Mouse (Mus musculus): ENCODE measurements around the gene Gm5105.

Gene Gm5105

GRCm38 (mm10) chr3:138067288-138067687 lies at the start of gene Gm5105:
Gm5105 (minus strand) TSS chr3:138067388.
- DNase-seq (ENCODE audit: low spot score): no peak

GRCm38 (mm10) chr3:138116871-138117270 lies 49.7 kb upstream of the Gm5105 start:
- no peak for DNase-seq (ENCODE audit: low spot score)

GRCm38 (mm10) chr3:138114106-138114505 lies 46.9 kb upstream of the Gm5105 start:
- DNase-seq (ENCODE audit: low spot score): no peak

- no peak for DNase-seq (ENCODE audit: low spot score)
Observed at GRCm38 (mm10) chr3:138110910-138111782, 44.0 kb upstream of the Gm5105 start.

- DNase-seq (ENCODE audit: low spot score): no peak
Observed at GRCm38 (mm10) chr3:138106887-138107286, 39.7 kb upstream of the Gm5105 start.

- no peak for DNase-seq (ENCODE audit: low spot score)
Observed at GRCm38 (mm10) chr3:138105056-138105455, 37.9 kb upstream of the Gm5105 start.

GRCm38 (mm10) chr3:138103690-138104089 lies 36.5 kb upstream of the Gm5105 start:
- no peak for DNase-seq (ENCODE audit: low spot score)

GRCm38 (mm10) chr3:138101936-138102335 lies 34.7 kb upstream of the Gm5105 start:
- DNase-seq (ENCODE audit: low spot score): no peak

- no peak for DNase-seq (ENCODE audit: low spot score)
Observed at GRCm38 (mm10) chr3:138097718-138098117, 30.5 kb upstream of the Gm5105 start.

- no peak for DNase-seq (ENCODE audit: low spot score)
Observed at GRCm38 (mm10) chr3:138096263-138097028, 29.3 kb upstream of the Gm5105 start.

GRCm38 (mm10) chr3:138095718-138096117 lies 28.5 kb upstream of the Gm5105 start:
- no peak for DNase-seq (ENCODE audit: low spot score)

GRCm38 (mm10) chr3:138095301-138095700 lies 28.1 kb upstream of the Gm5105 start:
- no peak for DNase-seq (ENCODE audit: low spot score)

- no peak for DNase-seq (ENCODE audit: low spot score)
Observed at GRCm38 (mm10) chr3:138083896-138084295, 16.7 kb upstream of the Gm5105 start.

GRCm38 (mm10) chr3:138083073-138083637 lies 16.0 kb upstream of the Gm5105 start:
- DNase-seq (ENCODE audit: low spot score): no peak

GRCm38 (mm10) chr3:138078701-138079100 lies 11.5 kb upstream of the Gm5105 start:
- DNase-seq (ENCODE audit: low spot score): no peak

GRCm38 (mm10) chr3:138077476-138078340 lies 10.5 kb upstream of the Gm5105 start:
- no peak for DNase-seq (ENCODE audit: low spot score)

GRCm38 (mm10) chr3:138075209-138075608 lies 8.0 kb upstream of the Gm5105 start:
- DNase-seq (ENCODE audit: low spot score): no peak

GRCm38 (mm10) chr3:138074214-138074613 lies 7.0 kb upstream of the Gm5105 start:
- no peak for DNase-seq (ENCODE audit: low spot score)

GRCm38 (mm10) chr3:138071476-138072073 lies 4.4 kb upstream of the Gm5105 start:
- no peak for DNase-seq (ENCODE audit: low spot score)

- no peak for DNase-seq (ENCODE audit: low spot score)
Observed at GRCm38 (mm10) chr3:138071004-138071403, 3.8 kb upstream of the Gm5105 start.

GRCm38 (mm10) chr3:138069756-138070511 lies 2.7 kb upstream of the Gm5105 start:
- DNase-seq (ENCODE audit: low spot score): no peak
